Mouse (Mus musculus): ENCODE measurements around the gene Ak4. TPM values are rescaled to one million over a fixed set of nuclear protein-coding genes. Genes with fewer than 3 reads are reported as not detected.
"Not testable (repeated sequence)": the region's sequence is repeated elsewhere in the genome, so short reads cannot be mapped to it uniquely, and the experiment has no call there.

The Ak4 gene
- polyA plus RNA-seq, 1 experiment from 2014 or later = 5.3 TPM

DNA sequence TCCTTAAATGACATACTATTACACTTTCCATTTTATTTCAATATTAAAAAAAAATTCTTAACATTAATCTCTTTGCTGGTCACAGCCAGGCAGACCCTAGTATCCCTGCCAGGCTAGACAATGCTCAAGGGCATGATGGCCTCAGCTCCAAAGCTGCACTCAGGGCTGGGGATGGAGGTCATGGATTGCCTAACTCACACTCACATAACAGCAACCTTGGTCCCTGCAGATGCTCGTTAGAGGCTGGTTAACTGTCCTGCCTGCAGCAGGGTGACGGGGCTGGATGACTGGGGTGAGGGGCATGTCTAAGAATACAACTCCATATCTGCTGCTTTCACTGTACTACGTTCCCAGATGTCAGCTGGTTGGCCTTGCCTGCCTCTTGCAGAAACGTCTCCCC lies 40.8 kb upstream of the Ak4 start:
- DNase-seq (ENCODE audit: low spot score) = no peak
- Histone ChIP-seq H3K4me2 (replicated peaks; ENCODE audit: low read depth, low read length) (no peak overlapping the region), H3K36me3 (ENCODE audit: insufficient read depth, low read length) (no peaks in the 10 kb centered on the region), H3K27ac (ENCODE audit: low read length) (no peak overlapping the region), H3K9ac (replicated peaks; ENCODE audit: low read depth) (no peak overlapping the region), H3K27me3 (replicated peaks; ENCODE audit: insufficient read depth, low read length) (no peaks in the 10 kb centered on the region), H3K4me3 (ENCODE audit: low read depth, low read length) (no peak overlapping the region), H3K9me3 (ENCODE audit: low read length) (no peaks in the 10 kb centered on the region), H3K4me1 (ENCODE audit: insufficient read depth, low read depth, low read length) (no peaks in the 10 kb centered on the region)
- 52% methylated on average over 4 of the region's 4 CpGs for whole genome bisulfite sequencing
- TF ChIP-seq EP300 (IDR thresholded peaks at IDR 0.05) (no peak), CTCF (IDR thresholded peaks at IDR 0.05) (no peak)
- no peak for ATAC-seq

DNA sequence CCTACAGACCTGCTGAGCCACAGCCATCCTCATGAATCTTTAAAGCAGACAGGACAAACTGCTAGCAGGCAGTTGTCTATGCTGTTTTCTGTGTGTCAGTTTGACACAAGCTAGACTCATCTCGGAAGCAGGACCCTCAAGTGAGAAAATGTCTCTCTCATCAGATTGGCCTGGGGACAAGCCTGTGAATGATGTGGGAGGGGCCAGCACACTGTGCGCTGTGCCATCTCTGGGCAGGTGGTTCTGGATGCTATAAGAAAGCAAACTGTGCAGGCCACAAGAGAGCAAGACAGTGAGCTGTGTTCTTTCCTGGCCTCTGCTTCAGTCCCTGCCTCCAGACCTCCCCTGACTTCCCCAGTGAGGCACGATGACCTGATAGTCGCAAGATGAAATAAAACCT lies 40.3 kb upstream of the Ak4 start:
- DNase-seq (ENCODE audit: low spot score) = no peak
- no peaks in the 10 kb centered on the region for H3K36me3 ChIP-seq (ENCODE audit: insufficient read depth, low read length)
- no peak overlapping the region for H3K9ac ChIP-seq (replicated peaks; ENCODE audit: low read depth)
- no peak for TF ChIP-seq EP300 (IDR thresholded peaks at IDR 0.05)
- TF ChIP-seq CTCF (IDR thresholded peaks at IDR 0.05) = no peak
- WGBS = 77% methylated on average over 4 of the region's 4 CpGs
- no peaks in the 10 kb centered on the region for H3K4me1 ChIP-seq (ENCODE audit: insufficient read depth, low read depth, low read length)
- no peaks in the 10 kb centered on the region for H3K9me3 ChIP-seq (ENCODE audit: low read length)
- no peak overlapping the region for H3K4me2 ChIP-seq (replicated peaks; ENCODE audit: low read depth, low read length)
- no peak overlapping the region for H3K27ac ChIP-seq (ENCODE audit: low read length)
- no peak for ATAC-seq
- no peaks in the 10 kb centered on the region for H3K27me3 ChIP-seq (replicated peaks; ENCODE audit: insufficient read depth, low read length)
- no peak overlapping the region for H3K4me3 ChIP-seq (ENCODE audit: low read depth, low read length)

DNA sequence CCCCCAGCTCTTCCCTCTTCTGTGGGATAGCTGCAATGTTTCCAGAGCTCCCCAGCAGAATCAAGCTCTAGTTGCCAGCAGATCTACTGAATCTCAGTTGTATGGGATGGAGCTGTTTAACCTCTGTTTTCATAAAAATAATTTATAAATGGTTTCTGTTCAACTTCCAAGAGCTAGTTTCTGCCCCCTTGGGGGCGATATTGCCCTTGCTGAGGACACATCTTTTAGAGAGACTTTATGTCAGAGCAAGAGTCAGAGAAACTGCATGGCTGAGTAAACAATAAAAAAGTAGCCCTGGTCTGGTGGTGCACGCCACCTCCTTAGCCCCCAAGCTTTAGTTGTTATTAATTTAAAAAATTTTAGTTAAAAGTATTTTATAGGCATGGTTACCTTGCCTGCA lies 34.1 kb upstream of the Ak4 start:
- no peak overlapping the region for H3K4me2 ChIP-seq (replicated peaks; ENCODE audit: low read depth, low read length)
- ATAC-seq (no peak), DNase-seq (ENCODE audit: low spot score) (peak; percentile 30)
- WGBS = 27% methylated on average over 2 of the region's 2 CpGs
- H3K36me3 ChIP-seq (ENCODE audit: insufficient read depth, low read length) = no peaks in the 10 kb centered on the region
- H3K4me1 ChIP-seq (ENCODE audit: insufficient read depth, low read depth, low read length) = no peaks in the 10 kb centered on the region
- no peak overlapping the region for H3K9ac ChIP-seq (replicated peaks; ENCODE audit: low read depth)
- no peaks in the 10 kb centered on the region for H3K27me3 ChIP-seq (replicated peaks; ENCODE audit: insufficient read depth, low read length)
- no peak overlapping the region for H3K4me3 ChIP-seq (ENCODE audit: low read depth, low read length)
- H3K9me3 ChIP-seq (ENCODE audit: low read length) = no peaks in the 10 kb centered on the region
- no peak overlapping the region for H3K27ac ChIP-seq (ENCODE audit: low read length)
- TF ChIP-seq EP300 (IDR thresholded peaks at IDR 0.05) = no peak
- peak; percentile 48 for TF ChIP-seq CTCF (IDR thresholded peaks at IDR 0.05)

DNA sequence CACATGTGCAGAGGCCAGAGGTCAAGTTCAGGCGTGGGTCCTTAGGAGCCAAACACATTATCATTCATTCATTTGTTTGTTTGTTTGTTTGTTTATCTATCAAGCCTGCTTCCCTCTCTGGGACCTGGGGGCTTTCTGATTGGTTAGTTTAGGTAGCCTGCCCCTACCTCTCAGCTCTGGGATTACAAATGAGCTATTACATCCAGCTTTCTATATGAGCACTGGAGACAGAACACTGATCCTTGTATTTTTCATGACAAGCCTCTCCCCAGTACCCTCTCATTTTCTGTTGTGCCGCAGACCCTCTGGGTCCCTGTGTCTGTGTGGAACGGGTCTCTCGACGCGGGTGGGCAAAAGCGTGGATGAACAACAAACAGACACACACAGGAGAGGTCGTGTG lies 30.8 kb upstream of the Ak4 start:
- Histone ChIP-seq H3K9ac (replicated peaks; ENCODE audit: low read depth) (no peak overlapping the region), H3K4me3 (ENCODE audit: low read depth, low read length) (no peak overlapping the region), H3K27ac (ENCODE audit: low read length) (no peak overlapping the region), H3K36me3 (ENCODE audit: insufficient read depth, low read length) (no peaks in the 10 kb centered on the region), H3K4me2 (replicated peaks; ENCODE audit: low read depth, low read length) (no peak overlapping the region), H3K27me3 (replicated peaks; ENCODE audit: insufficient read depth, low read length) (no peaks in the 10 kb centered on the region), H3K9me3 (ENCODE audit: low read length) (no peaks in the 10 kb centered on the region), H3K4me1 (ENCODE audit: insufficient read depth, low read depth, low read length) (no peaks in the 10 kb centered on the region)
- DNase-seq (ENCODE audit: low spot score) (no peak), ATAC-seq (no peak)
- no peak for TF ChIP-seq CTCF (IDR thresholded peaks at IDR 0.05)
- no peak for TF ChIP-seq EP300 (IDR thresholded peaks at IDR 0.05)
- 84% methylated on average over 8 of the region's 8 CpGs for WGBS

DNA sequence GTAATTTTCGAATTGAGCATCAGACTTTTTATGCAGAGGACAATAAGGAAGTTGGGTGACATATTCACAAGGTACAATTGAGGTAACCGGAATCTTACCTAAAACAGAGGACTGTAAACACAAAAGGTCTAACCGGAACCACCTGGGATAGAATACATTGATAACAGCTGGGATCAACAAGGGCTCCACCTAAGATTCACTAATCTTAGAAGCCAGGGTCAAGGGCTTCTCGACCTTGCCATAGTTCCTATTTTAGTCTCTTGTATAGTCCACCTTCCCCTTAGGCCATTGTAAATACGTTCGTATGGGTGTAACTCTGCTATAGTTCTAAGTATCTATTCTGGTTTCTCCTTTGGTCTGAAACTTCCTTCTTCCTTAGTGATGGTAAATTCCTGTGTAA lies 30.4 kb upstream of the Ak4 start:
- H3K27me3 ChIP-seq (replicated peaks; ENCODE audit: insufficient read depth, low read length); H3K4me1 ChIP-seq (ENCODE audit: insufficient read depth, low read depth, low read length); H3K4me3 ChIP-seq (ENCODE audit: low read depth, low read length); H3K4me2 ChIP-seq (replicated peaks; ENCODE audit: low read depth, low read length); H3K27ac ChIP-seq (ENCODE audit: low read length); DNase-seq (ENCODE audit: low spot score); H3K9me3 ChIP-seq (ENCODE audit: low read length); H3K9ac ChIP-seq (replicated peaks; ENCODE audit: low read depth); H3K36me3 ChIP-seq (ENCODE audit: insufficient read depth, low read length); ATAC-seq: not testable (repeated sequence)
- WGBS = 60% methylated on average over 6 of the region's 6 CpGs

DNA sequence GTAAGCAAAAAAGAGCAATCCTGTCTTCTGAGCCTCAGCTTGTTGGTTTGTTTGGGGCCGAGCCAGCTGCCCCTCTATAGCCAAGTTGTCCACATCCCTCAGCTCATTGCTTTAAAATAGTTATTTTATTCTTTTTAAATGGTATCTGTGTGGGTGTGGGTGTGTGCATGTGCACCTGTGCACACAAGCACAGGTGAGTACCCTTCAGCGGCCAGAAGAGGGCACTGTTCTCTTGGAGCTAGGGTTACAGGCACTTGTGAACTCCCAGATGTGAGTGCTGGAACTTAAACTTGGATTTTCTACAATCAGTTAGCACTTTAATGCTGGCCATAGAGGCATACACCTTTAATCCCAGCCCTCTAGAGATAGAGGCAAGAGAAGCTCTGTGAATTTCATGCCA lies 26.8 kb upstream of the Ak4 start:
- DNase-seq (ENCODE audit: low spot score) = peak; percentile 65
- 47% methylated on average over 2 of the region's 2 CpGs for whole genome bisulfite sequencing
- H3K9me3 ChIP-seq (ENCODE audit: low read length) = no peaks in the 10 kb centered on the region

DNA sequence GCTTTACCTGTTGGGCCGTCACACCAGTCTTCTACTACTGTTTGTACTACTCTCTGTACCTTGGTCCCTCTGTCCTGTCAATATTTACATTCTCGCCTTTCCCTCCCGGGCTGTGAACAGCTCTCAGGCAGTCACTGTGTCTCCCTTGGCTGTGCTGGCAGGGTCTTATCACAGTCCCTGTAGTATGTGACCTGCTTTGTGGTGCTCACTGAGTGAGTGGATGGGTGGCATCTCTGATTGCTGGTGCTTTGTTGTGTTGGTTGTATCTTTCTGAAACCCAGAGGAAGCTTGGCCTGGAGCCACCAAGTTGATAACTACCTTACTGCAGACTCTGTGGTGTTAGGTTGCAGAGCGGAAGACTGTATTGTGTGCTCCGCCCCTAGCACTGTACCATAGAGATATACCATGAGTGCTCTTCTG lies 25.8 kb upstream of the Ak4 start:
- DNase-seq (ENCODE audit: low spot score) = peak; percentile 9
- WGBS = 25% methylated on average over 5 of the region's 5 CpGs

More for the DNA sequence above, 26.8 kb upstream of the Ak4 start:
- Histone ChIP-seq H3K27me3 (replicated peaks; ENCODE audit: insufficient read depth, low read length) (no peaks in the 10 kb centered on the region), H3K27ac (ENCODE audit: low read length) (no peak overlapping the region), H3K4me1 (ENCODE audit: insufficient read depth, low read depth, low read length) (no peaks in the 10 kb centered on the region), H3K4me2 (replicated peaks; ENCODE audit: low read depth, low read length) (no peak overlapping the region), H3K9ac (replicated peaks; ENCODE audit: low read depth) (no peak overlapping the region), H3K4me3 (ENCODE audit: low read depth, low read length) (no peak overlapping the region), H3K36me3 (ENCODE audit: insufficient read depth, low read length) (no peaks in the 10 kb centered on the region)
- ATAC-seq = peak; percentile 49; the same call in 1 of the 2 replicates
- TF ChIP-seq CTCF (IDR thresholded peaks at IDR 0.05) = peak; percentile 79
- no peak for TF ChIP-seq EP300 (IDR thresholded peaks at IDR 0.05)

More for the DNA sequence above, 25.8 kb upstream of the Ak4 start:
- no peaks in the 10 kb centered on the region for H3K36me3 ChIP-seq (ENCODE audit: insufficient read depth, low read length)
- TF ChIP-seq EP300 (IDR thresholded peaks at IDR 0.05) = no peak
- no peak for TF ChIP-seq CTCF (IDR thresholded peaks at IDR 0.05)
- no peak overlapping the region for H3K4me2 ChIP-seq (replicated peaks; ENCODE audit: low read depth, low read length)
- peak; percentile 32; the same call in 1 of the 2 replicates for ATAC-seq
- H3K4me3 ChIP-seq (ENCODE audit: low read depth, low read length) = no peak overlapping the region
- H3K27me3 ChIP-seq (replicated peaks; ENCODE audit: insufficient read depth, low read length) = no peaks in the 10 kb centered on the region
- H3K9me3 ChIP-seq (ENCODE audit: low read length) = no peaks in the 10 kb centered on the region
- no peak overlapping the region for H3K9ac ChIP-seq (replicated peaks; ENCODE audit: low read depth)
- H3K4me1 ChIP-seq (ENCODE audit: insufficient read depth, low read depth, low read length) = no peaks in the 10 kb centered on the region
- H3K27ac ChIP-seq (ENCODE audit: low read length) = no peak overlapping the region
